Mouse (Mus musculus): ENCODE measurements around the gene Klhl8.

The Klhl8 gene

DNA sequence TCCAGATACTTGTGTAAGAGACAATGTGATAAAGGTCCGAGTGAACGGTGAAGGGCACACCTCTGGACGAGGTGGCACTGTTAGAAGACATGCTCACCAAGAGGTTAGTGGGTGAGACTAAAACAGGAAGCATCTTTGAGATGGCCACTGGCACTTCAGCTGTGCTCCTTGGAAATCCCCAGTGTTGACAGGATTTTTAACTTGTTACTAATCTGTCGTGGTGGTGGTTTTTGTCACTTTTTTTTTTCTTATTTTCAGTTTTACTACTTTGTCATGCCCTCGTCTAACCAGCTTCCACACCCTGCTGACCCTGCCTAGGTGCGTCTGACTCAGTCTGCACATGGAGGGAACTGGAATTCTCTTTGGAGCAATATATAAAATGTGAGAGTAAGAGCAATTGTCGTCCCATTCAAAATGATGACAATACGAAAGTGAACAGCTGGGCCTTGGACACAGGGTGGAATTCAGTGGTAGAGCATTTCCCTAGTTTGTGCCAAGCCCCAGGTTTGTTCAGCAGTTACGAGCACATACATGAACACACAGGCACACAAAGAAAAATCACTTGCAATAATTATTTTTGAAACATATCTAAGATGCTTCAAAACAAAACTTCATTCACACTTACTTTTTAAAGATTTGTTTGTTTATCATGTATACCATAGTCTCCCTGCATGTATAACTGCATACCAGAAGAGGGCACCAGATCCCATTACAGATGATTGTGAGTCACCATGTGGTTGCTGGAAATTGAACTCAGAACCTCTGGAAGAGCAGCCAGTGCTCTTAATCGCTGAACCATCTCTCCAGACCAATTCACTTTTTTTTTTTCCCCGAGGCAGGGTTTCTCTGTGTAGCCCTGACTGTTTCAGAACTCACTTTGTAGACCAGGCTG lies 3.5 kb upstream of the Klhl8 start:
- peak; percentile 30 for DNase-seq

DNA sequence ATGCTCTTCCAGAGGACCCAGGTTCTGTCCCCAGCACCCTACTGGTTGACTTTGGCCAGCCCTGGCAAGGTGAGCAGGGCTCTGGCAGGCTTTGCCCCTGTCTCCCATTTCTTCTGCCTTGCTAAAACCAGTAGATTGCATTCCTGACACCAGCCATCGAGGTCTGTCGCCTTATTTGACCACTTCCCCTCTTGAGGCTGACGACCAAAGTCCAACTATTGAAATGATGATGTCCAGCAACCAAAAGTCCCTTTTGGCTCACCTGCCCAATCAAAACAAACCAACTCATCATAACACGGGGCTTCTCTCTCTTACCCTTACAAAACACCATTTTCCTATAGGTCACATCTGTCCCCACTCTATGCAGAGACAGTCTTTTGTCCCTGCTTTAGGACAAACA lies 2.1 kb upstream of the Klhl8 start:
- no peak for DNase-seq

DNA sequence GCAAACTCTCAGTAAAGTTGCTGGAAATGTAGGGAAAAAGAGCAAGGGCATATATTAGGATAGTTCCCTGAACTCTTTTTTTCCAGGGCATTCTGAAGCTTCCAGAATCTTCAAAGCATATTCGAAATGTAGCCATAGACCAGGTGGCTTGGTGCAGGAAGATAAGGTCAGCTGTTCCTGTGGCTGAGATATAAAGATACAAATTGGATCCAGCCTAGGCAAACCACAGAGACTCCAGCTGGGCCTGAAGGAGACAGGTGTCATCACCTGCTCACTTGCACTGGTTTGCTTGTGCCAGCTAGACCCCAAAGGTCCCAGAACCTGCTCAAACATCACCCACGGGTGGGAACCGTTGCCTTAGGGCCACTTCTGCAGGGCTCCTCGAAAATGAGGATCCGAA lies 496 bp upstream of the Klhl8 start:
- DNase-seq = no peak

DNA sequence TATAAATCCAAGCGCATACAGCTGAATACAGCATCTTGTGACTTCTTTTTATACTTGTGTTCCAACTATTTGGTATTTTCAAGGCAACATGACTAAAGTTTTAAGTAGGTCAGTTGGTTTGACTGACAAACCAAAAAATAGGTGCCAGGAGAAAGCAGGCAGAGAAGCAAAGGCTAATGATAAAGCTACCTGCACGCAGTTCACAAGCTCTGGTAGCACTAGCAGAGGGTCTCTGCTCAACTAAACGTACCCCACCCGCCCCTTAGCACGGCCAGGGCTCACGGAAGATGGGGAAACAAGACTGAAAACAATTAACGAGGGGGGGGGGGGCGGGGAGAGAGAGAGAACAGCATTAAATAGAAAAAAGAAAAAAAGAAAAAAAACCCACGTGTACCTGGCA lies 903 bp downstream of the Klhl8 start:
- no peak for DNase-seq

DNA sequence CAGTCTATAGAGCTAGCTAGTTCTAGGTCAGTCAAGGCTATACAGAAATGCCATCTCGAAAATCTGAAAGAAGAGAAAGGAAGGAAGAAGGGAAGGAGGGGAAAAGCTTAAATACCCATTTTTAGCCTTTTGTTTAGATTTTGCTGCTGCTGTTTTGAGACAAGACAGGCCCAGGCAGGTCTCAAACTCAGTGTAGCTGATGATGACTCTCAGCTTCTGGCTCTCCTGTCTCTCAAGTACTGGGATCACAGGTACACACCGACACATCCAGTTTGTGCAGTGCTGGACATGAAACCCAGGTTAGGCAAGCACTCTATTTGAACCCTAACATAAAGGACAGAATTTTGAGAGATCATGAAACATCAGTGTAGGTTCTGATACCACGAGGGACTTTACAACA lies 1.6 kb downstream of the Klhl8 start:
- no peak for DNase-seq

DNA sequence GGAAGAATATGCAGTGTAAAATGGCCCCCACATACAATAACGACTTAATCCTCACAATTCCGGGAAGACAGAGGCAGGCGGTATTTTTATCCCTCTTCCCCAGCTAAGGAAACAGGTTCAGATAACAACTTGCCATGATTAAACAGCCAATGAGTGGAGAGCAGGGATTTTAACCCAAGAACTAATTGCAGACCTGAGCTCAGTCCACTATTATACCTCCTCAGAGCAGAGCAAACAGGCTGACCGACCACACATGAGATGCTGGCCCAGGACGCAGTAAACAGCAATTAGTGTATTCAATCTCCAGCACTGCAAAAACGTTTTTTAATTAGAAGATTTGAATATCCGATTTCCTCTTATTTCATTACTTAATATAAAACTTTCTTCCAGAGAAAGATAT lies 2.2 kb downstream of the Klhl8 start:
- no peak for DNase-seq

DNA sequence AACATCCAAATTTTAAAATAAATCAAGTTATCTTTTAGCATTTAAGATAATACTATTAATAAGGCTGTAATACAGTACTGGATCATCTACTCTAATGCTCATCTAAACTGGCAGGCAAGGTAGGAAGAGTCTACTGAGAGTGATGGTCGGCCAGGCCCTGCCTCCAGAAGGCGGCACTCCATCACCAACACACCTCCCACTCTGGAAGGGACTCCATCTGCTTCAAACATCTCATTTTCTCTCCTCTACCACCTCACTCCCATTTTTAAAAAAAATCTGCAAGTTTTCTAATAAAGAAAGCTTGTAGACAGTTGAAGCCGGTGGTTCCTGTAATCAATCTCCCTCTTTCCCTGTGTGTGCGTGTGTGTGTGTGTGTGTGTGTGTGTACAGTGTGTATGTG lies 3.2 kb downstream of the Klhl8 start:
- DNase-seq = no peak

DNA sequence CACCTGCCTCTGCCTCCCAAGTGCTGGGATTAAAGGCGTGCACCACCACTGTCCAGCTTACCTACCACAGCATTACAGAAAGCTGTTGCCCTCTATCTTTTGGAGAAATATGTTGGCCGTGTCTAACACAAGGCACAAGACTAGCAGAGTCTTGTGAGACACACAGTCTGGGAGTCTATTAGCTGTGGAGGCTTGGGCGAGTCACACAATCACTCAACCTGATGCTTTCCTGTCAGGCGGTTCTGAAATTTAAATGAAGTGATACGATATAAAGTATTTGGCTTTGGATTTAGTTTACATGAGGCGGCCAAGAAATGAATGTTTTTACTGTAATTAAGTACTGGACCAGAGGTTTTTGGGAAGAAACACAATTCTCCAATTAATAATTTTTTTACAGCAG lies 4.9 kb downstream of the Klhl8 start:
- DNase-seq = peak; percentile 26

DNA sequence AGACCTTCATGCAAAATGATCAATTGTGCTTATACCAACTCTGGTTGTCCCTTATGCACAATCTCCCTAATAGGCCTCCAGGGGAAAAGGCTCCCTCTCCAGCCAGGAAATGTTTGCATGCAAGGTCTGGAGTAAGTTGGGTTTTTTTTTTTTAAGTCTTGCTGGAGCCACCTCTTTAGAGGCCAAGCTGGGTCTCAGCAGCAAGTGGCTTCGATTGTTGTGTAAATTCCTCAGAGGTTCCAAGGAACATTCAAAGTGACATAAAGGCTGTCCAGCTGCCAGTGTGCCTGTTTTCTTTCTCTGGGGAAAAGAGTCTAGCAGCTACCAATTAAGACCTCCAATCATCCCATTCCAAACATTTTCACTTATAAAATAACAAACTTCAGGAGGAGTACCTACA lies 12.7 kb downstream of the Klhl8 start:
- DNase-seq = peak; percentile 31

DNA sequence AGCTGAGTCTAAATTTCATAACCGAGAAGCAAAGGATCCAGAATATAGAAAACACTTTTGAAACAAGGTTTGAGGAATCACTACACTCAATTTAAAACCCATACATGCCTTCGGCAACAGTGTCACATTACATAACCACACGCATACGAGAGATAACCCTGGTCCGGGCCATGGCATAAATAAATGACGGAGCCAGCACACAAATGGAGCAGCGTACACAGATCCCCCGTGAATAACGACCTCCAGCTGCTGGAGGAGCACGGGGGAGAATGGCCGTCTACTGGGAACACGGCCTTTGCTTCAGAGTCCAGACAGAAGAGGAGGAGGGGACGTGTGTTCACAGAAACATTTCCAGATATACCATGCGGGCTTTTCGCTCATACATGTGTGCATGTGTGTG lies 21.3 kb downstream of the Klhl8 start:
- peak; percentile 6 for DNase-seq

DNA sequence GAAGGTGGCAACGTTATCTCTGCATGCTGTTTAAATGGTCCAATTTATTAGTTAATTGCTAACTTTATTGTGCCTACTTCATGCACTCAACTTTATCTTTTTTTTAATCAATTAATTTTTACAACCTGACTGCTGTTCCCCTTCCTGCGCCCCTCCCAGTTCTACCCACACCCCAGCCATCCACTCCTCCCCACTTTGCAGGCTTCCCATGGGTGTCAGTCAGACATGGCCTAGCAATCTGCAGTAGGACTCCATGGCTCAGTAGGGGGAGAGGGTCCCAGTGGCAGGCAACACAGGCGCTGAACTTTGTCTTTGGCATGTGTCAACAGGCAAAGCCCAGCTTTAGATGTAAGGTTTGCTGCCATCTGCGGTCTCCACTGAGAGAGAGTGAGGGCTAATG lies 47.3 kb downstream of the Klhl8 start:
- no peak for DNase-seq

DNA sequence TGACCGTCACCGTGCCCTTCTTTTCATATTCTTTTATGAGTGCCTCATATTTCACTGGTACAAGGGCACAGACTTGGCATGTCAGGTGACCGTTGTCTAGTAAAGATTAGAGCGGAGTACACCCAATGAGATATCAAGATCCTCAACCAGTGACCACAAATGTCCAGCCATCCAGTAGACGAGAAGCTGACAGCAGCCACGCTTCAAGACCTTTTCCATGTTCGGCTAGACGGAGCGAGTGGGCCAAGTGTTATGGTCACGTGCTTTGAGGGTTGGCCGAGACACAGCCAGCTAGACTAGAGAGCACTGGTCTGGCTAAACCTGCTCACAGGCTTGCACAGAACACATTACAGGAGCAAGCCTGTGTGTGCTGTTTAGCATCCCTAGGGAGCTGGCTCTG lies 50.4 kb downstream of the Klhl8 start:
- DNase-seq = no peak

DNA sequence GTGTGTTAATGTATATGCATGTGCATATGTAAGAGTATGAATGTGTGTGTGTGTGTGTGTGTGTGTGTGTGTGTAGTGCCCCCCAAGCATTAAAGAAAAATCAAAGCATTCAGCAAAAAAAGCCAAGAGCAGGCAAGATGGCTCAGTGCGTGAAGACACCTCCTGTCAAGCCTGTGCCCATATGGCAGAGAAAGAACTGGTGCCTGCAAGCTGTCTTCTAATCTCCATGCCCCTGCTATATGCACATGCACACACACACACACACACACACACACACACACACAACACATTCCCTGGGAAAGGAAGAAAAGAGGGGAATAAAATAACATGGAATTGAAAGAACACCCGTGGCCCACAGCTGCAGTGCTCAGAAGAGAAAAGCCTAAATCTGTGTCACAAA lies 53.9 kb downstream of the Klhl8 start:
- no peak for DNase-seq

DNA sequence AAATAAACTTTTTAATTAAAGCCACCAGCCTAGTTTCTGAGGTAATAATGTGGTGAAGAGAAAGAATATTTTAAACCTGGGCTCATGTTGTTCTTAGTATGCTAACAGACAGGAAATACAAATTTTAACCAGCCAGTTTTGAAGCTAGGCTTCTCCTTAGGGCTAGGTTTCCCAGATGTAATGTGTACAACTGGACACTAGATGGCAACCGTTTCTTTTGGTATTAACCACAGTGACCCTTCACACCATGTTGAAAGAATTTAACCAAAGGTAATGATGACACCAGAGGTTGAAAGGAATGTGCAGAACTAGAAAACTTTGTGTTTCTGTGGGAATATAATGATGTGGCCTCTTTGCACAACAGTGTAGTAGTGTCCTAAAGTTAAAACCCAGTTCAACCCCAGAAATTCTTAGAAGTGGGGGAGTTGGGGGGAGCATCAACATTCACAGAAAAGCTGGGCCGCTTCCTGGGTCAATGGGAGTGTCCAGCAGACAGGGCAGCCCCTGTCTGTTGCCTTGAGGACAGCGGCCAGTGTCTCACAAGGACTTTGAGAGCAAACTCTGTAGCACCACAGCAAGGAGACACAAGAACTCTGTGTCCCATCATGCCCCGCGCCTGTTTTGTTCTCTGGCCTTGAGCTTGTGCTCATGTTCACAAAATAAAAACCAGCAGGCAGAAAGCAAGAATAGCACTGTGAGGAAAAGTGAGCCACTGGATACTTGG lies 54.6 kb downstream of the Klhl8 start:
- DNase-seq = peak; percentile 79

DNA sequence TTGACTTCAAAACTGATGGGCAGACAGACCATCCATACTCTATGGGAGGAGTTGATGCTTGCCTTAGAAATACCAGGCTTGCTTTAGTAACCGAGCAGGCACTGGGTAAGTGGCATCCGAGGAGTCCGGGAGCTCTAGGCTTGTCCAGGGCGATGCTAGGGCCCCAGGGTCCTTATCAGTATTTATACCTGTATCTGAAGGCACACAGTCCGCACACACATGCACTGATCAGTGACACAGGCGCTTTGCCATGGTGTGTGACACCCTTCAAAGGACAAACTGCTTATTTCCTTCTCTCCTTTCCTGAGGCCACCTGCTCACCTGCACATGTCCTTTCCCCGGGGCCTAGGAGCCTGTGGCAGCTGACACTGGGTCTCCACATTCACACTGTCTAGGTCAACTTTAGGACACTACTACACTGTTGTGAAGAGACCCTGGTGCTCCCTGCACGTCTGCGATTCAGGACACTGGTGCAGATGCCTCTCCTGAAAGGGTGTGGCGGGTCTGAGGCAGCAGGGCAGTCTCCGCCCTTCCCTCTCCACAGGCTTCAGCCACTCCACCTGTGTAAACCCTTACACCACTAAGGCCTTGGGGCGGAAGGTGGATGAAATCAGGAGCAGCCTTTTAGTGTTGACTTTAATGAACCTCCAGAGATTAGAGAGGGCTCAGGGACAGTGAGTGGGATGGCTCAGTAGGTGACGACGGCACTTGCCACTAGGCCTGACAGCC lies 55.4 kb downstream of the Klhl8 start:
- DNase-seq = peak; percentile 59

DNA sequence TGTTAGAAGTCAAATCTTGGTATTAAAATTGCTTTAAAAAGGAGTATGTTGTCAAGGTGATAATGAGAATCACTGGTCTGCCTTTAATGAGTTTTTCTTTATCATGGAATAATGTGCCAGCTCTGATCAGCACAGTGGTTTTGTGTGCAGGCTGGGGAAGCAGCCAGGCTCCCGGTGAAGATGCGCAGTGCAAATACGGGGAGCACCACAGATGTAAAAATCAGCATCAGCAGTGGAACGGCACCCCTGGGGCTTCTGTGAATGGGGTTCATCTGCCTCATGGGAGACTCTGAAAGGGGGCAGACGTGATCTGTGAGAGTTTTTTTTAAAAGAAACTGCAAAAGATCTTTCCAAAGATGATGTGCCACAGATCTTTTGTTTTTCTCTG lies 56.3 kb downstream of the Klhl8 start:
- no peak for DNase-seq

DNA sequence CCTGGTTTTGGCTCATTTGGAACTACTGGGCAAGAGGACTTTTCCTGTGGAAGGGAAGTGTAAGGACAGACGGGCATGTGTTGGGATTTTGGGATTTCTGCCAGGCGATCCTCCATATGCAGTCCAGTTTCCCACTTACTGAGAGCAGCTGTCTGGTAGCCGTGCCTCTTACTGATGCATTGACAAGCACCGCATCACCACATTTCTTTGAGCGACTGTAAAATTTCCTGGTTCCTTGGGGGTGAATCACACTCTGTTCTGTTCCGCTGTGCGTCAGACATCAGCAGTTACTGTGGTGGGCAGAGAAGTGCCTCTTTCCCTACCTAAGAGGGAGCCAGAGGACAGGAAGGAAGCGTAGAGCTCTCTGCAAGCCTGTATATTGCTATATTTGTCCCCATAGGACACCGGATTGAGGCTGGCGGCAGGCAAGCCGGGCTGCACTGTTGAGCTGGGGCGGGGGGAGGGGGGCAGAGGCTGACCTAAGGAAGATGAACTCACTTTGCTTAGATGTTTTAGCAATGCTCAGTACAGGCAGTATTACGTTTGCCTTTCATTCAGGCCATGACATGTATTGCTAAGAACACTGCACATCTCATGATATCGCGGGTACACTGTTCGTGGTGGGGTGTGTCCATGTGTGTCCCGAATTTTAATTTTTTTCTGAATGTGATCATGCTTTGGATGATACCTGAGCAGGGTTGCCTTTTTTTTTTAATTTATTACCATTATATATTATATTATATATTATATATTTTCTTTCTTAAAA lies 56.8 kb downstream of the Klhl8 start:
- no peak for DNase-seq

DNA sequence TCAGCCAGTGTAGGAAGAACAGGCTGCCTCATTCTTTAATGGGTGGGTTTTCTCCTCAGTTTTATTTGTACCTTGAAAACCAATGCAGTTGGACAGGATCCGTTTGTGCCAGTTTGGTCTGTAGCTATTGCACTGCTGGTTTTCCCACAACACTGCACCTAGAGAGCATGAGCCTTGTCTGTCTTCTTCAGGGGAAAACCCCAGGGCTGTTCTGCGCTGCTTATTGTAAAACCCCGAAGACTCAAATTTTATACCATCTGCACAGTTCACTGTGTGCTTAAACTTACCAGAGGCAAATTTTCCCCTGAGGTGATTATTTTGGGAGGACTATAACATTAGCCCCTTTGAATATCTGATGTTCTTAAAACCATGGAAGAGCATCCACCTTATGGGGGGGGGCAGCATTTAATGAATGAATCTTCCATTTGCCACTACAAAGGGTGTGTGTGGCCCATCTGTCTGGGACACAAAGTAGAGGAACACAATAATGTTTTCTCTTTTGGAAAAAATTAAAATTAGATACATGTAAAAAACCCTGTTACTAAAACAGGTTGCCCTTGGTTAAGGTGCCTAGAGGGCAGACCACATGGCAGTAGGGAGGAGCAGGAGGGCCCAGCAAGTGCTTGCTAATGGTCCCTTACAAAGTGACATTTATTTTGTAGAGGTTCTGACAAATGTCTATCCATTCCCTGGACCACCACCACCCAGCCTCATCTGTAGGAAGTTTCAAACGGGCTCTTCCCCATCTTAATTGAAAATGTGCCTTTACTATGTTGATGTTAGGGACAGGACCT lies 58.1 kb downstream of the Klhl8 start:
- no peak for DNase-seq

DNA sequence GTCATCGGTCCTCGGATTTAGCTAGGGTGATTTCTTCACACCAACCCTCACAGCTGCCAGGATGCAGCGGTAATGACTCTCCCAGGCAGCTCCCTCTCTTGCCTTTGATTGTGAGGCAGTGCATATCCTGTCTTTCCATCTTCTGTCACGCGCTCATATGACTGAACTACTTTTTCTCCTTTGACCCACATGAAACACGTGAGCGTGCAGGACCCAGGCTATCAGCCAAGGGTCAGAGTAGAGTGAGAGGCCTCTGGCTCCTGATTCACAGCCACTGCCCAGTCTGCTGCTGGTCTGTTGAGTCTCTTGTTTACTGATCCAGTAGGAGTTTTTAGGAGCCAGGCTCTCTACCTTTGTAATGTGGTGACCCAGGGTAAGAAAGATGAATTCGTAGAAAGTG lies 62.5 kb downstream of the Klhl8 start:
- DNase-seq = peak; percentile 42

DNA sequence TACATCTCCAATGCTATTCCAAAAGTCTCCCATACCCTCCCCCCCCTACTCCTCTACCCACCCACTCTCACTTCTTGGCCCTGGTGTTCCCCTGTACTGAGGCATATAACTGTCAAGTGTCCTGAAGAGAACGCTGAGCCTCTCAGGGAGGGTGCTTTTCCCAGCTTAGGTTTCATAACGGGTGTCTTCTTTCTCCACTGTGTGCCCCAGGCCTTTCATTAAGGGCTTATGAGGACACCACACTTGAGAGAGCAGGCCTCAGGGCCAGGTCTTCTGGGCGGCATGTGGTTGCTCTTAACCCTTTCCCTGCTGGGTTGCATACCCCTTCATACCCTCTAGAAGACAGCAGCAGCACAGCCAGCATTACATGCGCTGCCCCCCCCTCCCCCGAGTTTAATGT lies 64.5 kb downstream of the Klhl8 start:
- no peak for DNase-seq

DNA sequence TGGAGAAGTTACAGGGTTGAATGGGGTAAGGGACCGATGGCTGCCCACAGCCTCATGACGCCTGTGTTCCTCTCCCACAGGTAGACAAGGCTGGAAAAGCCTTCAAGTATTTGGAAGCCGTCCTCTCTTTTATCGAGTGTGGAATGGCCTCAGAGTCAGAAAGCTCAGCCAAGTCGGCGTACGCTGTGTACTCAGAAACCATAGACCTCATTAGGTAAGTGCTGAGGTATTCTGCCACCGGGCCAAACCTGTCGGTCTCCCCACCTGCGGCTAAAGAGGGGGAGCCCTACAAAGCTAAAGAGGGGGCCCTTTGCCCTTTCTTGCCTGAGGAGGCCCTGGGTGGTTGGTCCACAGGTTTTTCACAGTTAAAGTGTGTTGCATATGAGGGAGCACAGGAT lies 64.9 kb downstream of the Klhl8 start:
- peak; percentile 71 for DNase-seq

All from lung, postnatal 36 days (tissue).